Mouse (Mus musculus) ES-Bruce4 (cell line): ENCODE measurements around the gene Zfp719.

Experiments used
- CTCF ChIP-seq: IDR thresholded peaks from one replicate; pipeline ENCODE4 v1.8.1; 2011; ENCODE audit warnings: low read depth, low read length
- POLR2A ChIP-seq: IDR thresholded peaks from one replicate; pipeline ENCODE4 v1.8.1; 2011; ENCODE audit warnings: low read length; ENCODE audit not compliant: insufficient read depth

DNA sequence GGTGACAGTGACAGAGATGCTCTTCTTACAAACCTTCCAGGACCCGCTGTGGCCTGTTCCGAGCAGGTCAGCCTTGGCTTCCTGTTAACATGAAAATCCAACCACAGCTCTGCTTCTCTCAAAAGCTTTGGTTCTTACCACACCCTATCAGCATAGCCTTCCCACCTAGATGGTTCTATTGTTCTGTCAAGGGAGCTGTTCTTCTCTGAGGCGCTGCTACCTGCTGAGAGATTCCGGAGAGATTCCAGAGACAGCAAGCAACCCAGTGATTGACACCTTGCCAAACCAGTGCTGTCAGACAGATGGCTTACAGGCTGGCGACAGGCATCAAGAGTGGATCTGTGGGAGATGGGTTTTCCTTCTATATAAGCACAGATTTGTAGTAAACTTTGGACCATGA lies 31.7 kb upstream of the Zfp719 start:
- no peak for TF ChIP-seq POLR2A
- no peak for TF ChIP-seq CTCF
